Mouse (Mus musculus) forebrain, embryonic 14.5 days (tissue): ENCODE measurements around the gene Ifnar1. TPM values are rescaled to one million over a fixed set of nuclear protein-coding genes. Genes with fewer than 3 reads are reported as not detected.

Experiments
- ATAC-seq: fragments of 200-750 bp; cut with Nextera tagmentation; 2 replicates; pipeline ENCODE4 v1.8.0; 2017; ENCODE audit warnings: mild to moderate bottlenecking, moderate library complexity
- DNase-seq: peaks from one replicate; pipeline ENCODE4 v3.0.0-alpha.2; 2015; ENCODE audit warnings: low spot score
- H3K27ac ChIP-seq: fragments of 300-500 bp; sonication (generic); 2 replicates; pipeline ENCODE4 v1.5.1; 2014; ENCODE audit warnings: low read depth, mild to moderate bottlenecking, control low read depth, low read length, moderate library complexity
- H3K27me3 ChIP-seq: fragments of 300-500 bp; sonication (generic); replicated peaks from 2 replicates; pipeline ENCODE4 v1.6.1; 2014; ENCODE audit warnings: low read length, control low read depth, mixed read lengths; ENCODE audit not compliant: control insufficient read depth, insufficient read depth
- H3K36me3 ChIP-seq: fragments of 300-500 bp; sonication (generic); 2 replicates; pipeline ENCODE4 v1.6.1; 2014; ENCODE audit warnings: low read length, control low read depth; ENCODE audit not compliant: control insufficient read depth, insufficient read depth
- H3K4me1 ChIP-seq: fragments of 300-500 bp; sonication (generic); 2 replicates; pipeline ENCODE4 v1.6.1; 2014; ENCODE audit warnings: antibody characterized with exemption, low read length, control low read depth; ENCODE audit not compliant: control insufficient read depth, insufficient read depth
- H3K4me2 ChIP-seq: fragments of 300-500 bp; sonication (generic); 2 replicates; pipeline ENCODE4 v1.6.1; 2014; ENCODE audit warnings: mild to moderate bottlenecking, control low read depth, low read length
- H3K4me3 ChIP-seq: fragments of 300-500 bp; sonication (generic); 2 replicates; pipeline ENCODE4 v1.5.1; 2014; ENCODE audit warnings: low read depth, low read length, control low read depth
- H3K9ac ChIP-seq: fragments of 300-500 bp; sonication (generic); 2 replicates; pipeline ENCODE4 v1.6.1; 2014; ENCODE audit warnings: mild to moderate bottlenecking, low read length, control low read depth, moderate library complexity
- H3K9me3 ChIP-seq: fragments of 300-500 bp; sonication (generic); replicated peaks from 2 replicates; pipeline ENCODE4 v1.6.1; 2016; ENCODE audit warnings: low read length, control low read depth, mixed read lengths; ENCODE audit not compliant: control insufficient read depth
- WGBS: fragments of 180-500 bp; shearing (Covaris S2); extraction: QIAGEN DNeasy Blood & Tissue Kit; methylation state at CpG from one replicate; pipeline ENCODE4 v1.1.7; 2014; 5-methylcytosine and 5-hydroxymethylcytosine counted together
- polyA plus RNA-seq: library from polyadenylated mRNA; unstranded; fragments of >200 nt; fragmentation: Nextera tagmentation; extraction: Ambion mirVana; gene quantifications from 2 replicates; pipeline ENCODE4 v1.2.1, GENCODE M21; 2014

Gene Ifnar1
- polyA plus RNA-seq, 1 experiment from 2014 or later = 40.4 TPM

GRCm38 (mm10) chr16:91464594-91465504 lies 20.2 kb upstream of the Ifnar1 start:
- peaks cover 17% of the 10 kb centered on the region for H3K4me1 ChIP-seq
- peak overlapping the region; percentile 79 for H3K27ac ChIP-seq
- H3K9me3 ChIP-seq = no peaks in the 10 kb centered on the region
- 2% methylated on average over 43 of the region's 44 CpGs for WGBS
- no peaks in the 10 kb centered on the region for H3K36me3 ChIP-seq
- H3K9ac ChIP-seq = peak overlapping the region; percentile 71
- H3K4me2 ChIP-seq = peak overlapping the region; percentile 91
- H3K27me3 ChIP-seq = no peaks in the 10 kb centered on the region
- ATAC-seq (peak; percentile 96), DNase-seq (peak; percentile 90)
- H3K4me3 ChIP-seq = peak overlapping the region; percentile 59

- 49% methylated on average over 13 of the region's 13 CpGs for WGBS
- no peaks in the 10 kb centered on the region for H3K27me3 ChIP-seq
- no peak overlapping the region for H3K27ac ChIP-seq
- DNase-seq = no peak
- ATAC-seq = 0 out of 2 replicates have a peak, but pooled peaks have one; percentile 1
- H3K4me3 ChIP-seq = peak overlapping the region; percentile 59
- no peaks in the 10 kb centered on the region for H3K36me3 ChIP-seq
- H3K9ac ChIP-seq = peak overlapping the region; percentile 71
- no peaks in the 10 kb centered on the region for H3K9me3 ChIP-seq
- peaks cover 17% of the 10 kb centered on the region for H3K4me1 ChIP-seq
- H3K4me2 ChIP-seq = peak overlapping the region; percentile 91
Observed at GRCm38 (mm10) chr16:91465505-91466240, 19.4 kb upstream of the Ifnar1 start.

GRCm38 (mm10) chr16:91466566-91466965 lies 18.5 kb upstream of the Ifnar1 start:
- DNase-seq (peak; percentile 50), ATAC-seq (no peak)
- H3K4me3 ChIP-seq = no peak overlapping the region
- H3K36me3 ChIP-seq = no peaks in the 10 kb centered on the region
- H3K27me3 ChIP-seq = no peaks in the 10 kb centered on the region
- no peaks in the 10 kb centered on the region for H3K9me3 ChIP-seq
- H3K4me2 ChIP-seq = peak overlapping the region; percentile 91; the same call in 1 of the 2 replicates
- no peak overlapping the region for H3K27ac ChIP-seq
- no peak overlapping the region for H3K9ac ChIP-seq
- WGBS = 54% methylated on average over 6 of the region's 6 CpGs
- H3K4me1 ChIP-seq = peaks cover 17% of the 10 kb centered on the region

GRCm38 (mm10) chr16:91470470-91470869 lies 14.6 kb upstream of the Ifnar1 start:
- Histone ChIP-seq H3K27ac (no peak overlapping the region), H3K36me3 (no peaks in the 10 kb centered on the region), H3K4me2 (no peak overlapping the region), H3K9me3 (no peaks in the 10 kb centered on the region), H3K27me3 (no peaks in the 10 kb centered on the region), H3K4me3 (no peak overlapping the region), H3K9ac (no peak overlapping the region), H3K4me1 (peaks cover 13% of the 10 kb centered on the region)
- ATAC-seq (no peak), DNase-seq (no peak)
- WGBS = 84% methylated on average over 3 of the region's 3 CpGs

GRCm38 (mm10) chr16:91471481-91471880 lies 13.6 kb upstream of the Ifnar1 start:
- Histone ChIP-seq H3K4me2 (no peak overlapping the region), H3K27ac (no peak overlapping the region), H3K27me3 (no peaks in the 10 kb centered on the region), H3K36me3 (no peaks in the 10 kb centered on the region), H3K9ac (no peak overlapping the region), H3K4me3 (no peak overlapping the region), H3K4me1 (peaks cover 3% of the 10 kb centered on the region), H3K9me3 (no peaks in the 10 kb centered on the region)
- no peak for ATAC-seq
- WGBS = 89% methylated on average over 6 of the region's 6 CpGs
- DNase-seq = no peak

GRCm38 (mm10) chr16:91475753-91476152 lies 9.3 kb upstream of the Ifnar1 start:
- DNase-seq = no peak
- Histone ChIP-seq H3K27me3 (no peaks in the 10 kb centered on the region), H3K9me3 (no peaks in the 10 kb centered on the region), H3K4me3 (no peak overlapping the region), H3K27ac (no peak overlapping the region), H3K9ac (no peak overlapping the region), H3K36me3 (no peaks in the 10 kb centered on the region), H3K4me2 (no peak overlapping the region), H3K4me1 (no peaks in the 10 kb centered on the region)
- WGBS = 61% methylated on average over 7 of the region's 7 CpGs
- no peak for ATAC-seq

- Histone ChIP-seq H3K9me3 (no peaks in the 10 kb centered on the region), H3K9ac (no peak overlapping the region), H3K36me3 (no peaks in the 10 kb centered on the region), H3K4me2 (no peak overlapping the region), H3K27ac (no peak overlapping the region), H3K4me3 (no peak overlapping the region), H3K4me1 (no peaks in the 10 kb centered on the region), H3K27me3 (no peaks in the 10 kb centered on the region)
- WGBS = 79% methylated on average over 1 of the region's 1 CpGs
- ATAC-seq (no peak), DNase-seq (no peak)
Observed at GRCm38 (mm10) chr16:91478067-91478466, 7.0 kb upstream of the Ifnar1 start.

- Histone ChIP-seq H3K4me1 (no peaks in the 10 kb centered on the region), H3K9me3 (no peaks in the 10 kb centered on the region), H3K9ac (no peak overlapping the region), H3K4me2 (no peak overlapping the region), H3K27me3 (no peaks in the 10 kb centered on the region), H3K27ac (no peak overlapping the region), H3K4me3 (no peak overlapping the region), H3K36me3 (no peaks in the 10 kb centered on the region)
- DNase-seq (no peak), ATAC-seq (no peak)
Observed at GRCm38 (mm10) chr16:91480517-91480916, 4.5 kb upstream of the Ifnar1 start.
